Mouse (Mus musculus): ENCODE data around the gene Sfxn5.

Sfxn5 gene

GRCm38 (mm10) chr6:85334251-85334650 is 1.0 kb upstream of the Sfxn5 start:
- no peak for DNase-seq (ENCODE audit: low spot score)

DNA sequence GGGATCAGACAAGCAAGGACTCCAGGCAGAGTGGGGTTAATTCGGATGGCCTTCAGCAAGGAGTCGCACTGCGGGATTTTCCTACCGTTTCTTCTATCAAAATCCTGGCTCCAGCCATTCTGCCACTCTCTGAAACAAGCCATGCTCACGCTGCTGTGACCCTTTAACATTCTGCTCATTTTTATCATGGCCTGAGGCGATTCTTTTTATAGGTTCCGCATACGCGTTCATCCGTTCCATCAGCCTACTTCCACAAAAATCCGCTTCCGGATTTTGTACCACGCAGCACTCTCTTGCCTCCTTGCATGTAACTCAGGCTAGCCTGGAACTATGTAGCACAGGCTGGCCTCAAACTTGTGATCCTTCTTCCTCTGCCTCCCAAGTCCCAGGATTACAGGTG is 510 bp upstream of the Sfxn5 start:
- DNase-seq (ENCODE audit: low spot score), result no peak

DNA sequence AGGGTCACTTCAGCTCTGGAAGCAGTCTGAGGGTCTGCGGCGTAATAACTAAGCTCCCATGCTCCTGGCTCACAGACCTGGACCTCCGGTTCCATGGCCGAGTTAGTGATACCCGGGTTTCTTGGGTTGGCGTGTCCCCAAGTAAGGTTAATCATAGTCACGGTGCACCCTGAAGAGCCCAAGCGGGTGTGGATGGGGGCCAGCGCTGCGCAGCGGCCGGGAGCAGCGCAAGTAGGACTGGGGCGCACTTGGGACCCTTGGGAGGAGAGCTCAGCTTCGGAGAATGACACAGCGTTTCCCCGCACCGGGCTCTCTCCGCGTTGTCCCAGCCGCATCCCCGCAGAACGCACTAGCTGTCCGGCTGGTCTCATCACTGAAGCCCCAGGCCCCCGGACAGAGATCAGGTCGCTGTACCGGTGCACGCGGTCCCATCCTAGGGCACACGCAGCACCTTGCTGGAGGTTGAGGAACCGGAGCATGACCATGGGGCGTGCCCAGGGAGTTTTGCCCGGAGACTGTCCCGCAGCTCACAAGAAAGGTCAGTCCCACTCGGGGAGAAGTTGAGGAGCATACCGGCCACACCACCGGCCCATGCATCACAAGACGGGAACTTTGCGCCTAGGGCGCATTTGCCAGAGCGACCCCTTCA is 747 bp downstream of the Sfxn5 start:
- DNase-seq (ENCODE audit: low spot score), result no peak

DNA sequence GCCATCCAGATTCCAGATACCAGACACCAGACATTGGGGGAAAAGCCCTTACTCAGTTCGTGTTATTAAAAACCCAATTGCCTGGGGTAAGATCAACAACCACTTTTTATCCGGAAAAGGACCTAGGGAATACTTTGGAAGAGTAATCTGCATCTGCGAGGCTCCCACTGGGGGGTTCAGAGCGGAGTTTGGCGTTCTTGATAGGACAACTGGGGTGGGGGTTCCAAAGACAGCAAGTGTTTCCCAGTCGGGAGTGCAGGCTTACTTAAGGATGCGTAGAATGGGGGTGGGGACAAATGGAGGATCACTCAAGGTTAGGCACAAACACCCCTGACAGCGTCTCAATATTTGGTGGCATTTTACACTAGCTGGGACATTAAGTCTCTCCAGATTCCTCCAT is 1.5 kb downstream of the Sfxn5 start:
- DNase-seq (ENCODE audit: low spot score), result no peak

GRCm38 (mm10) chr6:85331221-85331735 is 1.9 kb downstream of the Sfxn5 start:
- no peak for DNase-seq (ENCODE audit: low spot score)

DNA sequence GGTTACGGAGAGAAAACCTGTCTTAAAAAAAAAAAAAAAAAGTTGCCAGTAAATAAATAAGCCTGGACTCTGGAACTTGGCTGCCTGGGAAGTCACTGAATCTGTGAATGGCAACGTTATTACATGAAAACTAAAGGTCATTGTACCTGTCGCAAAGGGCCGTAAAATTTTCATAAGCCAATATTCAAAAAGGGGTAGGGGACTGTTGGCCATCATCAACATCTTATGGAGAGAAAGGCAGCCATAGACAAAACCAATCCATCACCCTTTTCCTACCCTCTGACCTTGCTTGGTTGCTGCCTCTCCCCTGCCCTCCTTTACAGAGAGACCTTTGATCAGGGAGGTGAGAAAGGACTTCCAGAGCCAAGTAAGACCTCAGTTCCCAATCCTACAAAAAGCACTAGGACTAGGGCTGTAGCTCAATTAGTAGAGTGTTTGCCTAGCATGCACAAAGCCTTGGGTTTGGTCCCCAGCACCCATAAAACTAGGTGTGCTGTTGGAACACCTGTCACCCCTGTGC is 3.5 kb downstream of the Sfxn5 start:
- DNase-seq (ENCODE audit: low spot score), result no peak

GRCm38 (mm10) chr6:85326564-85326963 is 6.7 kb downstream of the Sfxn5 start:
- DNase-seq (ENCODE audit: low spot score), result no peak

GRCm38 (mm10) chr6:85325109-85325508 is 8.1 kb downstream of the Sfxn5 start:
- DNase-seq (ENCODE audit: low spot score), result no peak

DNA sequence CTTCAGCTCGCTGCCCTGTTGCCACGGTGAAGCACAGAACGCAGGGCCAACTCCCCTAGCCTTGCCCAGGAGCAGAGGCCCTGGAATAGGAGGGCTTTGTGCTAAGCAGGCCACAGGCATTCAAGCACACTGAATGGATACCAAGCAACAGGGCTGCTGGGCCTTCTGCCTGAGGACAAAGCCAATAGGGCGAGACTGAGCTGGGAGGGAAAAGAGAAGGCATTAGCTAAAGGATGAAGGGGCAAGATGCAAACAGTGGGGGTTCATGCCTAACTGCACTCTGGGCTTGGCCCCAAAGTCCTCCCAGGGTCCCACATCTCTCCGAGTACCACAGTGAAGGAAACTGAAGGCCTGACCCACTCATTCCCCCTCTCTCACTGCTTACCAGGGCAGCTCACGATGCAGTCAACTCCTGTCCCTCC is 12.8 kb downstream of the Sfxn5 start:
- DNase-seq (ENCODE audit: low spot score), result no peak

- DNase-seq (ENCODE audit: low spot score), result no peak
Measured at GRCm38 (mm10) chr6:85316211-85316610, 17.0 kb downstream of the Sfxn5 start.

GRCm38 (mm10) chr6:85314064-85314798 is 19.0 kb downstream of the Sfxn5 start:
- DNase-seq (ENCODE audit: low spot score), result no peak

- DNase-seq (ENCODE audit: low spot score), result no peak
Measured at GRCm38 (mm10) chr6:85307894-85308293, 25.3 kb downstream of the Sfxn5 start.

DNA sequence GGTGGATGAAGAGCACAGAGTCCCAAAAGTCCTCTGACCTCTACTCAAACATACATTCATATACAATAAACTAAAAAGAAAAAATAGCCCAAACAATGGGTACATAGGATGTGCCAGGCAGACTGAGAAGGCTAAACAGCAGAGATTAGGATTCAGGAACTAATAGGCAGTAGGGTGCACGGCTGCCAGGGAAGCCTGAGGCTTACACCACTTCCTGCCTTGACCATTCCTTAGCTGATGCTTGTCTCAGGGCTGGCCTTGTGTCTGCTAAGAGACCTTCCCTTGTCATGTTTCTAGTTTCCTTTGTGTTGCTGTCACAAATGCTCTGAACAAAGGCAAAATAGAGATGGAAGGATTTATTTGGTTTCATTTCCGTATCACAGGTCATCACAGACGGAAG is 26.8 kb downstream of the Sfxn5 start:
- no peak for DNase-seq (ENCODE audit: low spot score)

GRCm38 (mm10) chr6:85305826-85306225 is 27.4 kb downstream of the Sfxn5 start:
- no peak for DNase-seq (ENCODE audit: low spot score)

GRCm38 (mm10) chr6:85304966-85305365 is 28.3 kb downstream of the Sfxn5 start:
- DNase-seq (ENCODE audit: low spot score), result no peak

GRCm38 (mm10) chr6:85302326-85303055 is 30.7 kb downstream of the Sfxn5 start:
- no peak for DNase-seq (ENCODE audit: low spot score)

DNA sequence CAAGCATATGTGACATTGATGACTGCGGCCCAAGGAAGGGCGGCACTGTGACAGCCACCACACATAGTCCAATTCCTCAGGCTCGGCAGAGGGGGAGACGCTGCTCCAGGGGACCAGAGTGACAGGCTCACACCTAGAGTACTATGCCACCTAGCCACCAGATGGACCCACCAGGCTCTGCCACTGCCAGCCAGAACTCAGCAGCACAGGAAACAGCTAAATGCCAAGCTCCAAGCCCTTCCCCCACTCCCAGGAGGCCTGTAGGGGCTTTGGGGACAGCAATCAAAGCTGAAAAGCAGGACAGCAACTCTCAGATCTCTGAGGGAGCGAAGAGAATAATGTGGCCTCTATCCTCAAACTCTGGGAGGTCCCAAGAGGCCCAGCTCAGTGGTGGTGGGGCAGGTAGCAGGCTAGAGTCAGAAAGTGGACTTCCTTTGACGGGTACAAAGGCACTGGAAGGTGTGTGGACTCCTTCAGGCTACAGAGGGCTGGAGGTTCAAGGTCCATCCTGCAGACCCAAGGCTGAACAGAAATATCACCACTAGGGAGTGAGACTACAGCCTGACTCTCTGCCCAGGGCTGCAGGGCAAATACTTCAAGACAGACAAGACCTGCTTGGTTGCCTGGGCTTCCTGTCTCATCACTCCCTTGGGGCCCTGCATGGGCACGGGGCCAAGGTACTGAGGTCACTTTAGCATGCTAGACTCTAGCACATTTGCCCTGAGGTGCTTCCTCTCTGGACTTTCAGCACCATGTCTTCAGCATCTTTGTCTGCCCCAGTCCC is 37.6 kb downstream of the Sfxn5 start:
- DNase-seq (ENCODE audit: low spot score), result no peak

- DNase-seq (ENCODE audit: low spot score), result no peak
Measured at GRCm38 (mm10) chr6:85294004-85294379, 39.2 kb downstream of the Sfxn5 start.

DNA sequence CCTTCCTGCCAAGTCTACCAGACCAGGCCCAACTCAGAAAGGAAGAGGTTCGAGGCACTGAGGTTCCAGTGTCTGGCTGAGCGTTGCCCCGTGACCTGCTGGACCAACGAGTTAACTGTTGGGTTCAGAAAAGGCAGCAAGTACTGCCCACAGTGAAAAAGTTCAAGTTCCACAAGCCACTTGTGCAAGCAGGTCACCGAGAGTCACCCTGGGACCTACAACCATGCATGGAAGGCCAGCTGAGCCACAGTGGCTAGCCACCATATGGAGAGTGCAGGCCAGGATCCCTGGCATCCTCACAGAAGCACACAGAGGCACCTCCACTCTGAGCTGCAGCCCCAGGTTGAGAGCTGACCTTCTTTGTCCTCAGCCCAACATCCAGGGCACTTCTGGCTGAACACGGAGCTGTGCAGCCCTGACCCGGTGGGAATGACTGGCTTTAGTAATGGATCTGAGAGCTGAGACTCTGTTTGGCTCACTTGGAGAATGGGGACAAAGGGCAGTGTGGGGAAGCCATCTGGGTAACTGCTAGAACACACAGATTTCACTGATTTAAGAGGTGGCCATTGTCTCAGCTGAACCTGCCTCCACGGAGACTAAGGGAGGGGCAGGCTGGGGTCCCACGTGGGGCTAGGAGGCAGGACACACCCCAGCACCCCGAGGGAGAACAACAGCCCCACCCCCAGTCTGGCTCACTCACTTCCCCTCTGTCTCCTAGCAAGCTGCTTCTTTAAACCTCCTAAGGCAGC is 39.8 kb downstream of the Sfxn5 start:
- DNase-seq (ENCODE audit: low spot score), result no peak

DNA sequence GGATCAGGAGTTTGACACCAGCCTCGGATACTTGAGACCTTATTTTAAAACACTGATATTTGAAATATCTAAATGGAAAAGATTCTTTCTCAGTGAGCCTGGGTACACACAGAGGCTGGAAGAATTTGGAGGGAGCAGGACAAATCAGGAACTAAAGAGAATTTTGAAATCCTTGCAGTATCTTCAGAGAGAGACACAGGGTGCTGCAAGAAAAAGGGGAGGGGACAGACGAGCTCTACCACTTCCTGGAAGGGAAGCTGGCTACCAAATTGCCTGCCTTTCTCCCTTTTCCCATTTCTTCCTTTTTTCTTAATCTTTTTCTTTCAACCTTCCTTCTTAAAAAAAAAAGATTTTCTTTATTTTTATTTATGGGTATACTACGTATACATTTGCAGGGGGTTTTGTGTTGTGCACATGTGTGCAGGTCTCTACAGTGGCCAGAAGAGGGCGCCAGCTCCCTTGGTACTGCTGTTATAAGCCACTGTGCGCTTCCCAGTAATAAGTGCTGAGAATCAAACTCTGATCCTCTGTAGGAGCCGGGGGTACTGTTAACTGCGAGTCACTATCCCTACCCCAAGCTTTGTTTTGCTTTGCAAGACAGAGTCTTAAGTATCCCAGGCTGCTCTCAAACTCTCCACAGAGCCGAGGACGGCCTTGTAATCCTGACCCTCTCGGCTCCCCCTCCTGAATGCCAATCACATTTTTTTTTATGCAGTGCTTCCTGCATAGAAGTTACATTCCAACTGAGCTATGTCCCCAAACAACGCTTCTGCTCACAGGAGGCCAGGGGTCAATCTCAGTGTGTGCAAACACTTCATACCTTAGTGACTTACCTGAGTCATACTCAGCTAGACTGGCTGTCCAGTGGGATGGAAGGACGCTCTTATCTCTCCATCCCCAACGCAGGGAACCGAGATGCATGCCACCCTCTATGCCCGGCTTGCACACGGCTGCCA is 42.1 kb downstream of the Sfxn5 start:
- no peak for DNase-seq (ENCODE audit: low spot score)

Data from retina, embryonic 14.5 days (tissue).